Mouse (Mus musculus) erythroid progenitor cell, adult 5-6 weeks (primary cell): ENCODE measurements around the gene Ticrr. TPM values are rescaled to one million over a fixed set of nuclear protein-coding genes. Genes with fewer than 3 reads are reported as not detected.

Source experiments
- ATAC-seq: replicated peaks from 2 replicates; pipeline ENCODE4 v1.8.0; 2016; ENCODE audit warnings: moderate number of reproducible peaks, mild to moderate bottlenecking, moderate TSS enrichment, inconsistent platforms; ENCODE audit not compliant: poor library complexity, low FRiP score, severe bottlenecking
- total RNA-seq, 2 experiments: library from RNA; stranded (forward) in 1 of 2; stranded (reverse) in 1 of 2; fragments of 150-400 nt in 1 of 2; fragments of 186-747, 209-891 nt in 1 of 2; gene quantifications; 2 replicates each; pipeline versions ENCODE4 v1.2.3 to v1.2.4; 2015 to 2017; ENCODE audit warnings: low replicate concordance in 2 of 2

Ticrr gene
- total RNA-seq, 2 experiments from 2014 or later: 65.1 to 68.3 TPM

DNA sequence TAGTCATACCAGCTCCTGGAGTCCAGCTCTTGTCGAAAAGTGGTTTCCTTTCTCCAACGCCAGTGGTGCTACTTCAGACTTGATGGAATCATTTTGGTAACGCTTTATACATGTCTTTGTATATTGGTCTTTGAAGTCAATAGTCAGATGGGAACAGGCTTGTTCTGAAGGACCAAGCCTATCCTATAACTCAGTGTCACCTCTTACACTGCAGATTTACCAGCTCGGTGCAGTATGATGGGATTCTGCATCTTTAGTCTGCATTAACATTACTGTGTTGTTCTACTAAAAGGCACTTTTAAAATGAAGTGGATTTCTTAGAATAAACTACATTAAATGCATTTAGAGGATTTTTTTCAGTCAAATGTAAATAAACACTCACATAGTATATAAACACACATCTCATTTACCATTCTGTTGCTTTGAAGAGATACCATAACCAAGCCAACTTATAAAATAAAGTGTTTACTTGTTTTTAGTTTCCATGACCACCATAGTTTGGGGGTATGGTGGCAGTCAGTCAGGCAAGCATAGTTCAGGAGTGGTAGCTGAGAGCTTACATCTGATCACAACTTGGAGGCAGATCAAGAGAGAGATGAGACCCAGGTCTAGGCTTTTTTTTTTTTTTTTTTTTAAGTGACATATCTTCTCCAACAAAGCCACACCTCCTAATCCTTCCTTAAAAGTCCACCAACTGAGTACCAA lies 11.1 kb downstream of the Ticrr start:
- ATAC-seq: no peak

DNA sequence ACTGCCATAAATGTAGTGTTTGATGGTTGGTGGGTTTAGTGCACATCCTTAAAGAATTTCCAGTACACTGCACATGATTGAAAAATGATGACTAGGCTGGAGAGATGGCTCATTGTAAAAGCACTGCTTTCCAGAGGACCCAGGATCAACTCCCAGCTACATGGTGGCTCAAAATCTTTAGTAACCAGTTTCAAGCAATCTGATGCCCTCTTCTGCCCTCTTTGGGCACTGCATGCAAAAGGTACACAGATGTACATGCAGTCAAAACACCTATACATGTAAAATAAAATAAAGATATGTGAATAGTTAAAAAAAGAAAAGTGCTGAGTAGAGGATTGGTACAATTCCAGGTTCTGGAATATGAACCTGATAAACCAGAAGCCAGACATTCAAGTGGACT lies 19.2 kb downstream of the Ticrr start:
- peak; percentile 67 for ATAC-seq

GRCm38 (mm10) chr7:79680231-79680630 lies 20.2 kb downstream of the Ticrr start:
- no peak for ATAC-seq

DNA sequence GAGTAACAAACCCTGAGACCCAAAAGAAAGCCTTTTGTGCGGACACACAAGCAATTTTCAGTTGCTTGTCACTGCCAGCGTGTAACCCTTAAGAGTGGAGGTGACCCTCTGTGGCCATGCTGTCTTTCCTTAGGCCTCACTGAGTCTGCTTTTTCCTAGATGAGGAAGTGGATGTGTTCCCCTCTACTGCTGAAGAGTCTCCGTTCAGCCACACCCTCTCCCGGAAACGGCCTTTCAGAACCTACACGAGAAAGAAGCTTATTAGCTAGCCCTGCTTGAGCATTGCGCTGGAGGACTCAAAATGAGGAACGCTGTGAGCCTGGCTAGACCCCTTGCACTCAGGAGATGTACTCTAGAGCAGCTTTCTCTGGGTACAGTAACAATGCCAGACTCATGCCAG lies 36.5 kb downstream of the Ticrr start:
- no peak for ATAC-seq

DNA sequence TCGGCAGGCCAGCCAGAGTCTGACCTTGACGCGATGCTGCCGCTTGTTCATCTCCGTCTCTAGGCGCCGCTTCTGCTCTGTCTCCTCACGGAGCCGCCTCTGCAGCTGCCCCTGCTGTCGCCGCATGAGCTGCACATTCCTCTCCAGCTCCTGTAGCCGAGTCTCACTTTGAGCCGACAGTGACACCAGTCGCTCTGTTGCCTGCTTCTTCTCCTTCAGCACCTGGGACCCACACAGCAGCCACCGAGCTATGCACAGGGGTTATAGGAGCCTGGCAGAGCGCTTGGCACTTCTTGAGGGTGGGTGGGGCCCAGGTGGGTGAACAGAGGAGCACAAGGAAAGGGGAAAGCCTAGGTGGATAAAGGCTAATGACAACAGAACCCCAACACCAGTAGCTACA lies 42.8 kb downstream of the Ticrr start:
- ATAC-seq: no peak

DNA sequence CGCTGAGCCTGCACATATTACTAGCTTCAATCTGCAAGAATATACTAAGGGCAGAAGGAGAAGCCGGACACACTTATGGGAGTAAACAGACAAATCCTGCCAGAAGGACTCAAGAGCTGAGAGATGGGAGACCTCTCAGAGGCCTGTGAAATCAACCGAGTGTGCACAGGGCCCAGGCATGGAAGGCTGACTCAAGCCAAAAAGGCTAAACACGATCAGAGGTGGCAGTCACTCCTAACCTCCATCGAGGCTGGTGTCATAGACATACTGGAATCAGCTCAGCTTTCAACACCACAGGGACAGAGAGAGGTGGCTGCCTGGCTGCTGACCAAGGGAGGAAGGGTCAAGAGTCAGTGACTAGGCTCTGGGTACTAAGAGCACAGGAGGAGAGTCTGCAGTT lies 45.2 kb downstream of the Ticrr start:
- ATAC-seq: no peak

DNA sequence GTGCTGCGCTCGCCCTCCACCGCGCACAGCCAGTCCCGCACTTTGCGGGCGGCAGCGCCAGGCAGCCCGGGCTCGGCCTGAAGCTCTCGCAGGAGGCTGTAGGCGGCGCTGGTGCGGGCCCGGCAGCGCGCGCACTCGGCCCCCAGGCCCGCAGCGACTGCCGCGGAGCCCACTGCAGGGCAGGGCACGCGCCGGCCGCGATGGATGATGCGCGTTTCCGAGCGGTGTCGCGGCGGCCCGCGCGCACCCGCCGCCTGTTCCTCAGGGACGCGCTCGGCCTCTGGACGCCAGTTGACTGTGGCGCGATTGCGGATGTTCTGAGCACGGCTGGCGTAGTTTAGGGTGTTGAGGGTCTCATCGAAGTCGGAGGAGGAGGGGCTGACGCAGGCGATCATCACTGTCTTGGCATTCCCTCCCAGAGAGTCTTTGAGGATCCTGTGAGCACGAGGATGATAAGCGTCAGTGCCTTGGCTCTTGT lies 50.2 kb downstream of the Ticrr start:
- ATAC-seq: no peak

GRCm38 (mm10) chr7:79710831-79711230 lies 50.8 kb downstream of the Ticrr start:
- no peak for ATAC-seq

GRCm38 (mm10) chr7:79715187-79715981 lies 55.4 kb downstream of the Ticrr start, which contains the start of gene Kif7:
TSS of gene Kif7 (minus strand) at chr7:79715720.
- no peak for ATAC-seq

DNA sequence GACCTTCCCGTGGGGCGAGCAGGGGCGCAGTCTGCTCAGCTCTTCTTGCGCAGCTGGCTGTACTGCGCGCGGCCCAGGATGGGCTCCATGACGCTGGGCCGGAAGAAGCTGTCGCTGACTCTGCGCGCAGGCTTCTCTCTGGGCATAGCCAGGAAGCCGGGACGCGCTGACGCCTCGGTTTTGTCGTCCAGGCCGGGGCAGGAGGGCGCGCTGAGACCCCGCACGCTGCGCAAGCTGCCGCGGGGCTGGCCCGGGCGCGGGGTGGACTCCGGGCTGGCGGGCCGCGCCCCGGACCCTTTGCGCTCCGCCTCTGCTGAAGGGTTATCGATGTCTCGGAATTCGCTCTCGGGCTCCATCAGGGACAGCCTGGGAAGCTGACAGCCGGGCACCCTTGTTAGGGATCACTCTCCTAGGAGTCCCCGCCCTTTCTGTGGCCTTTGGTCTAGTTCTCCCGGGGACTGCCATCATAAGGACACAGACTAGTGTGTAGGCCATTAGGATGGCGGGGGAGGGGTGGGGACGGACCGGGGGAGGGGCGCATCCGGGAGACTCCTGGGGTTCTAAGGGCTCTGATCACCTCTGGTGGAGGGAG lies 61.5 kb downstream of the Ticrr start:
- no peak for ATAC-seq

GRCm38 (mm10) chr7:79727091-79727490 lies 67.1 kb downstream of the Ticrr start:
- no peak for ATAC-seq

- peak; percentile 68; the same call in 1 of the 2 replicates for ATAC-seq
Observed at GRCm38 (mm10) chr7:79728219-79728618, 68.2 kb downstream of the Ticrr start.

DNA sequence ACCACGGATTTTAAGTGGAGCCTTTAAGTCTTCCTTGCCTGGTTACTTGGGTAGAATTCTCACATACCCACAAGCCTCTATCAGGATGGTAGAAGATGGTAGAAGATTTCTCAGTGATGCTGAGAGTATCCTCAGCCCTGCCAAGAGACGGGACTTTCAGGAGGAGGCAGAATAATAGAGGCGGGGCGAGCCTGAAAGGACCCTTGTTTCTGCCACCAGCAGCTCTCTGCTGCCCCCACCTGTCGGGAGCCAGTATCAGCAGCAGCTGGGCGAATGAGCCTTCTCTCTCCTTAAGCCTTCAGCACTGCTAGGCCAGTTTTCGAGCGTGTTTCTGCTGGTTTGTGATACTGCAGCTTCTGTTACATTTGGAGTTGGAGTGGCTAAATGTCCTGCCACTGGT lies 69.2 kb downstream of the Ticrr start:
- 0 out of 2 replicates have a peak, but pooled peaks have one; percentile 45 for ATAC-seq

DNA sequence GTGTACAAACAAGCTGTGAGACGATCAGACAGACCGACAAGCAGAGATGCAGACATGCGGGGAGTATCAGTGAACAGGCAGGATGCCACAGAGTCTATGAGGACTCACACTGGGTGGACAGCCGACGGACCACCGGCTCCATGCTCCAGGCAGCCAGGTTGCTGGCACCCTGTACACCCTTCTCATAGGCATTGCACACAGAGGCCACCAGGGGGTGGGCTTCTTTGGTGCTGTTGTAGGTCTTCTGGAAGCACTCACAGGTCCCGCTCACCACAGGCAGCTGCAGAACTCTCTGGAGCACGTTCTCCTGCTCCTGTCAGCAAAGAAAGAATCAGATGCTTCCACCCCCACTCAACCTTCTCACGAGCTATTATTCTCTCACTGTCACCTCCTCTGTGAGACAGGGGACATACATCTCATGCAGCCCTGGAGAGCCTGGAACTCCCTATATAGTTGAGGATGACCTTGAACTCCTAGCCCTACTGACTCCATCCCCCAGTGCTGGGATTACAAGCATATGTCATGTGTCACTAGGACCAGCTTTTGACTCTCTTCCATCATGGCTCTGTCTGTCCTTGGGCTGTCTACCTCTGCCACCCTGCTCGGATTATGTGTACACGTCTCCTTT lies 69.9 kb downstream of the Ticrr start:
- no peak for ATAC-seq

- ATAC-seq: no peak
Observed at GRCm38 (mm10) chr7:79731438-79731837, 71.4 kb downstream of the Ticrr start.

DNA sequence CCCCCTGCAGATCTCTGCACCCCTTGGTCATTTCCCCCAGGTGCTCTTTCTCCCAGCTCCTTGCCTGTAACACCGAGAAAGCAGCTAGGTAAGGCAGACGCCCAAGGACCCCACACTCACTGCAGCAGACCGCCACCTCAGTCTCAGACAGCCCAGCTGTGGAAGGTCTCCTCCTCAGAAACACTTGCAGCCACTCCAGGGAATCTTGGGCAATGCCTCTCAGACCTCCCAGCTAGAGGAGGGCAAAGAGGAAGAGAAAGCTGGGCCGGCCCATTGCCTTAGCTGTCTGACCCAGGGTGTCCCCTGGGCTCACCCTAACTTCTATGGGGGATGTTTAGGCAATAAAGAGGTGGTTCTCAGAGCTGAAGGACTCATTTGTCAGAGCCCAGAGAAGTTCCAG lies 72.6 kb downstream of the Ticrr start, which contains the start of gene Plin1:
Gene Plin1, minus strand, starts transcription at position 282 of the 400 bp plus-strand sequence.
- no peak for ATAC-seq

DNA sequence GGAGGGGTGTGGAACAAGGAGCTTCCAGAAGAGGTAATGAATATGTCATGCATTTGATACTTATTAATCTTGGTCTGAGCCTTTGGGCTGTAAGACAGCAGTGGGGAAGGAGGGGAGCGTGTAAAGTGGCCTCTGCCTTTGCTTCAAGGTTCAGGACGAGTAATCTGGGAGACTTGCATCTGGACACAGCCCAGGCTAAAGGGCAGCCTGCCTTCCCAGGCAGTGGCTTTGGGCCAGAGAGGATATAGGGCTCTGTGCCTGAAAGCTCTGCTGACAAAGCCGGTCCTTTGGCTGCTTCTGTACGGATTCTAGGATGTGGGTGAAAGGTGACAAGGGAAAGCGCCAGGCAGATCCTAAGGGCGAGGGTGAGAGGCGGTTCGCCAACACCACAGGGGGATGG lies 74.6 kb downstream of the Ticrr start:
- no peak for ATAC-seq

DNA sequence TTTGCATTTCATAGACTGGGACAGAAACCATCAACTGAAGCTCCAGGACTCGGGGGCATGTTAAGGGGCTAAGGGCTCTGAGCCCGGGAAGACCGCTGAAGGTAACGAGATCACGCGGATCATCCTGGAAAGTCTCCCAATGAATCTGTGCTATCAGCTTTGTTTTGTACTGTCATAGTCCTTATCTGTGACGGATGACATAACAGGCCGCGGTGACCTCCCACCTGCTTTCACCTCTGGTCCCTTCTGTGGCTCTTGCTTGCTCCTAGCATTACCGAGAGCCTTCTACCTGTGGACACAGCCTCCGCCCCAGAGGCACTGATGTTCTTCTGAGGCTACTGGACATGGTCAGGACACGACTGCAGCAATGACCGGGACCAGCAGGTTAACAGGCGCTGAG lies 76.5 kb downstream of the Ticrr start:
- ATAC-seq: no peak

GRCm38 (mm10) chr7:79738913-79739312 lies 78.9 kb downstream of the Ticrr start:
- no peak for ATAC-seq

GRCm38 (mm10) chr7:79740279-79740678 lies 80.3 kb downstream of the Ticrr start:
- no peak for ATAC-seq
